Mouse (Mus musculus) frontal cortex, adult 2 months (tissue): ENCODE measurements around the gene Cps1. TPM values are rescaled to one million over a fixed set of nuclear protein-coding genes. Genes with fewer than 3 reads are reported as not detected.

ENCODE experiments used
- DNase-seq, 2 experiments: peaks; one replicate each; pipeline ENCODE4 v3.0.0; 2022; ENCODE audit warnings: low spot score in 1 of 2; ENCODE audit errors: extremely low spot score in 1 of 2
- polyA plus RNA-seq: library from polyadenylated mRNA; depleted of rRNA; stranded (reverse); fragments of >200 nt; gene quantifications from 2 replicates; pipeline ENCODE4 v1.2.3, GENCODE M21; 2012; rRNA removed

Cps1 gene
- 0.13 and 0.16 TPM in 2 replicates for polyA plus RNA-seq

- no peak for DNase-seq
Observed at GRCm38 (mm10) chr1:67122797-67123196, at the start of gene Cps1. Gene Cps1, plus strand, starts transcription at chr1:67123026.

DNA sequence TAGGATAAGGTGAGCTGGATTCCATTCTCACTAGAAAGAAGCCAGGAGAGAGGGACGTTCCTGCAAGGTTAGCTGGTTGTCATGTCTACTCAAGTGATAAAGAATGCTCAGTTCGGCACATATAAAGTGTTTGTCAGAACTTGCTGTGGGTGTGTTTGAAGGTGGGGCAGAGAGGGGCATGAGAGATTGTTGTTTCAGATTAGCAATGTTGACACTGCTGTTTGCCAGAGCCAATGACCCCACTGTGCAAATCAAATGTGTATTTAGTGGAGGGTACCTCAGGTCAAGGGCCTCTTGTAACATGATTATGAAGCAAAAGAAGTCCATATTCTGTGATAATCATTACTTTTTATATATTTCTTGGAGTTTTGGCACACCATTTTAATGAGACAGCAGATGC, 45.1 kb upstream of the Cps1 start:
- no peak for DNase-seq

DNA sequence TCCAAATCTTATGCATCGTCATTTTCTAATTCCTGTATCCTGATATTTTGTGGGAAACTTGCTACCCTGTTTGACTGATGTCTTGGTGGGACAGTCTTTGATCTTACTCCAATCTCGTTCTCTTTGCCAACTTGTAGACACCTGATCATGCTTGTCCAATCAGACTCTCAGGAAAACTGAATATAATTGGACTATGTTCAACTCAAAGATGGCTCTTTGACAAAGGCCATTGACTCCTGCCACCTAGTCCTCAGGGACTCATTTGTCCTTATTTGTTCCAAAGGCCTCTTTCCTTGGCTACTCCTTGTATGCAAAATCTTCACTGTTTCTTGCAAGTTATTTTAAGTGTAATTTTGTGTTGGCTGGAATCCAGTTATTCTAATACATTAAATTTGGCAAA, 44.2 kb upstream of the Cps1 start:
- DNase-seq: no peak

DNA sequence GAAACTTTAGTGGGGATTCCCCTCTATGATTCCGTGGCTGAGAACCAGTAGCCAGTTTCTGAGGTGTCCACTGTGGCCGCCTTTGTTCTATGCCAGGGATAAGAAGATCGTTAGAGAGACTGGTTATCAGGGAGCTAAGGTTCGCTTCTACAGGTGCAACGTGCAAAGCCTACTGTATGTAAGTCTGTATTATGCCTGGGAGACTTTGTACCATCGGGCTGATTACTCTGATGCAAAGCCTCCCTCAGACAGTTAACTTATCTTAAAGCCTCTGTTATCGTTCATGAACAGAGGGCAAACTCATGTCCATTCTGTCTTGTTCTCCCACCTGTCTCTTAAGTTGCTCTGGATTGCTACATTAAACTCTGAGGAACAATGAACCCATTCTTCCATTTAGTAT, 43.7 kb upstream of the Cps1 start:
- DNase-seq: no peak

GRCm38 (mm10) chr1:67092473-67092872, 30.4 kb upstream of the Cps1 start:
- no peak for DNase-seq

DNA sequence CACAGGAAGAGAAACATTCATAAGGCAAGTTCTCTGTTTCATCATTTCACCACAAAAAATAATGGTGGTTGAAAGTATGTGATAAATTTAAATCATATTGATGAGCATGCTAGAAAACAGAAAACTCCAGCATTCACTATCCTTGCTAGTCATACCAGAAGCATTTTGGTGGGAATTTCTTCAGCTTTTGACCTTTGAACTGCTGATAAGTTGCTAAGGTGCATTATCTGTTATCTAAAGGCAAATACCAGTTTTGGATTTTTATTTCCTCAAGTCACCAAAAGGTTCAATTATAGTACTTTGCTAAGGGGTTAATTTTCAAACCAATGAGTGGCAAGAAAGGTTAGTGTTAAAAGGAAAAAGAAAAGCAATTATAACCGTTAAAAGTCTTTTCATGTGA, 23.6 kb upstream of the Cps1 start:
- DNase-seq: no peak

- DNase-seq: peak in 1 of 2 experiments; percentile 5
Observed at GRCm38 (mm10) chr1:67103476-67104248, 19.2 kb upstream of the Cps1 start.

- DNase-seq: no peak
Observed at GRCm38 (mm10) chr1:67111621-67112298, 11.1 kb upstream of the Cps1 start.

GRCm38 (mm10) chr1:67113343-67114030, 9.3 kb upstream of the Cps1 start:
- DNase-seq: no peak

- no peak for DNase-seq
Observed at GRCm38 (mm10) chr1:67116571-67116970, 6.3 kb upstream of the Cps1 start.

DNA sequence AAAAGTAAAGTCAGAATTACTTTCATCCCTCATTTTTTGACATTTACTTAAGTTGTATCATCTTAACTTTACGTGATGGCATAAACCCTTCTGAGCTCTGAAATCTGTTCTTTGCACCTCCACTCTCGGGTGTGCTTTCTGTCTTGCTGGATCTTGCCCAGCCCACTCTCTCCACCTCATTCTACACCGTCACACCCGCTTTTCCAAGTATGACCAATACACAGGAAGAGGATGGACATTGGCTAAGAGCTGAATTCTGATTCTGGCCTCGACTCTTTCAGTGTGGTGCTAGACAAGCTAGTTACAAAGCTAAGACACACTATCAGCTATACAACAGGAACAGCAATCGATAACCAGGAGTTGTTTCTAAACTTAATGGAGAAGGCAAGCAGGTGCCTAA, 5.0 kb upstream of the Cps1 start:
- DNase-seq: no peak

DNA sequence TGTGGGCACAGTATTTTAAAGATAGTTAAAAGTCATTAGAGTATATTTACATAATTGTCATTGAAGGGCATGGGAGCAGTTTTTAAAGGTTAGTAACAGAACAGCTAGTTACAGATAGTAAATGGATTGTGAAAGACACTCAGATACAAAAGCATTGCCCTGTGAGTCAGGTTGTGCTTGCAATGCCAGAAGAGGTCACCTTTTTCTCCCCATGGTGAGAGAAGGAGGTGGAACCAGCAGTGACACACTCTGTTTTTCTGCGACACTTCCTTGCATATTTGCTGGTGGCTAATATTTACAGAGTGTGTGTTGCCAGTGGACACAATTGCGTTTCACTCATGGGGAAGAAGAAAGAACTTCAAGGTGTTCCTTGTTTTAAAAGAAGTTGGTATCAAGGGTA, 2.6 kb downstream of the Cps1 start:
- no peak for DNase-seq

GRCm38 (mm10) chr1:67143939-67144338, 21.1 kb downstream of the Cps1 start:
- DNase-seq: peak in 1 of 2 experiments; percentile 65

DNA sequence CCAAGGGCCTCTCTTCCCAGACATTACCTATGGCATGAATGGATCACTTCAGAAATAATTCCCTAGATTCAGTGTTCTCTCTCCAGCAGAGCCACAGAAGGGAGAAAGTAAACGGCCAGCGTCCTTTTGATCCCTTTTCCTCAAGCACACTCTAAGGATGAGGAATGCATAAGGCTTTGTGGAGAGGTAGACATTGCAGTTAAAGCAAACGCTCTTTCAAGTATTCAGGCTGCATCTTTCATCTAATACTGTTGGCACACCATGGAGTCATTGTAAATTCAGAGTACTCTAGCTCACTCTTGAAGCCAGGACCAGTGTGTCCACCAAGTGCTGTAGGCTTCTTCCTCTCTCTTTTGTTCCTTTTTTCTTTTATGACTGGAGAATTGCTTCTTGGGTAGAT, 28.4 kb downstream of the Cps1 start:
- DNase-seq: no peak

DNA sequence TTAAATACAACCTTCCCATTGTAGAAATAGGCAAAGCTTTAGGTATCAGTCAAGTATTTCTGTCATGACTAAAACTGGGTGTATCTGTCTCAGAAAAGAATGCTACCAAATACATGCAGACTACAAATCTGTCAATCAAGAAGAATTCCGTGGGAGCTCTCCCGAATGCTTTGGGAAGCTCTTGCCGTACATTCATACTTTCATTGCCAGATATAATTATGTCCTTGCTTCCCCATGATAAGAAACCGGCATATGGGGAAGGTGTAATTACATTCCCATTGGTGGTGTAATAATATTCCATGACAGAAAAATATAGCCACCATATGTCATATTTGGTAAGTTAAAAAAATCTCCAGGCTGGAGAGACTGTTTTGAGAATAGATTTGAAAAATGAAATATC, 44.5 kb downstream of the Cps1 start:
- peak in 1 of 2 experiments; percentile 12 for DNase-seq

GRCm38 (mm10) chr1:67181165-67181564, 58.3 kb downstream of the Cps1 start:
- DNase-seq: peak; percentile 29 to 85

GRCm38 (mm10) chr1:67182201-67182600, 59.4 kb downstream of the Cps1 start:
- no peak for DNase-seq

DNA sequence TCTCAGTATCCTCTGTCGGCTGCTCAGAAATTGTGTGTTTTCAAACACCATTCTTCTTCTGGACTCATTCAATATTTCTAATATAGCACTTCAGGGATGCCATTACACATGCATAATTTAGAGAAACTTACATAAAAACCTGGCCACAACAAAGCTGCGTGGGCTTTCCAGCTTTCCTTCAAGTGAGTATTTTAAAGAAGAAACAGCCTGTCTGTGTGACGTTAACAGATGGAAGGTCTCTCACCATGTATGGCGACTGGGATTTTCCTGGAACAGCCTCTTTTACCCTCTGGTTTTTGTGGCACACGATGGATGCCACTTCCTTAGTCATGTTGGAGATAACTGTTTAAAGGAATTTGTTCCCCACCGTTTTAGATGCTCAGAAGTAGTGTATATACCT, 60.7 kb downstream of the Cps1 start:
- peak; percentile 61 to 70 for DNase-seq

- DNase-seq: no peak
Observed at GRCm38 (mm10) chr1:67184134-67184533, 61.3 kb downstream of the Cps1 start.

- no peak for DNase-seq
Observed at GRCm38 (mm10) chr1:67197335-67197734, 74.5 kb downstream of the Cps1 start.

DNA sequence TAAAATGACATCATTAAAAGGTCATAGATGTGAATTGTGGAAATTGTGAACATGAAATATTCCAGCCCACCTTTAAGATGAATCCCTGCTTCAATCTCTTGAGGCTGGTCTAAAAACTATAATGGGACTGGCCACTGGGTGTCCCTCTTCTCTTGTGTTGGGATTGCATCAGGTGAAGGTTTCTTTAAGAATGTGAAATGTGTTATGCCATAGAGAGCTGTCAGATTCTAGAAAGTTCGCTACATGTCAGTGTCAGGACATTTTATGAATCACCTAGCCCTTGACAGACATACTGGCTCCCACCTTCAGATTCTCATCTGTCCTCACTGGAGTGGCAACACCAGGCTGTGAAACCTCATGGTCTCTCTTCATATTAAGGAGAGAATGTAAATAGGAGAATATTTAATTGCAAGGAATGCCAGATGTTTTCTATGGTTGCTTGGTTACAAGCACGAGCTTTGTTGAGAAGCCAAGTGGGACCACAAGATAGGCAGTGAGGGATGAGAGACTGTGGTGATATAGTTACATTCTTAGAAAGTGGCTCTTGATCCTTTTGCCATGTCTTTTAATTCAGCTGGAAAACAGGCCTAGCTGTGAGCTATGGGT, 95.6 kb downstream of the Cps1 start:
- DNase-seq: peak in 1 of 2 experiments; percentile 67
